In genomic region chr3:69127693-69128092, GRCm38 (mm10) we compare ENCODE assay signal across 8 mouse cellular contexts. TPM values are rescaled to one million over a fixed set of nuclear protein-coding genes. Genes with fewer than 3 reads are reported as not detected.
DNase-seq lines count a peak whose midpoint lies in the region; ATAC-seq lines count a peak whose summit lies in the region.

No protein-coding gene starts in this region.

- H3K36me3 ChIP-seq in heart, embryonic 10.5 days: no peaks in the 10 kb centered on the region
- H3K36me3 ChIP-seq in heart, embryonic 16.5 days (ENCODE audit: control insufficient read depth, insufficient read depth): no peaks in the 10 kb centered on the region
- no peaks in the 10 kb centered on the region for H3K36me3 ChIP-seq in neural tube, embryonic 11.5 days (ENCODE audit: control insufficient read depth, insufficient read depth, low read length)

- H3K27ac ChIP-seq in heart, embryonic 10.5 days: peak overlapping the region; percentile 98
- peak overlapping the region; percentile 84 for H3K27ac ChIP-seq in heart, embryonic 16.5 days (ENCODE audit: low read length)
- no peak overlapping the region for H3K27ac ChIP-seq in neural tube, embryonic 11.5 days (ENCODE audit: low read depth, low read length)

- no peak for DNase-seq in heart, embryonic 10.5 days (ENCODE audit: low spot score)
- DNase-seq in heart, adult 9 months (ENCODE audit: low spot score in 2 of 2): no peak
- DNase-seq in NIH3T3 (ENCODE audit: low read depth): peak; percentile 47
- peak; percentile 29 for DNase-seq in liver
- no peak for DNase-seq in neural tube, embryonic 11.5 days (ENCODE audit: low spot score)
- no peak for DNase-seq in right cerebral cortex, postnatal 14 days
- DNase-seq in thymus, adult 18-20 months: no peak

- H3K9ac ChIP-seq in heart, embryonic 16.5 days (ENCODE audit: low read length): peak overlapping the region; percentile 75
- no peak overlapping the region for H3K9ac ChIP-seq in neural tube, embryonic 11.5 days (ENCODE audit: low read length)

- ATAC-seq in heart, embryonic 16.5 days (replicated peaks; ENCODE audit: extremely low read depth, insufficient read depth, low FRiP score): no peak
- ATAC-seq in neural tube, embryonic 11.5 days (ENCODE audit: insufficient read depth, low FRiP score, low TSS enrichment): no peak

- peak overlapping the region; percentile 89 for H3K4me2 ChIP-seq in heart, embryonic 16.5 days (ENCODE audit: low read depth, low read length)
- H3K4me2 ChIP-seq in neural tube, embryonic 11.5 days (ENCODE audit: low read depth): peak overlapping the region; percentile 44

- peak overlapping the region; percentile 93 for H3K4me3 ChIP-seq in heart, embryonic 10.5 days
- peak overlapping the region; percentile 92 for H3K4me3 ChIP-seq in heart, embryonic 16.5 days (ENCODE audit: low read length)
- H3K4me3 ChIP-seq in neural tube, embryonic 11.5 days (ENCODE audit: low read depth, low read length): peak overlapping the region; percentile 95

- H3K27me3 ChIP-seq in heart, embryonic 10.5 days (ENCODE audit: insufficient read depth, poor library complexity, severe bottlenecking): no peaks in the 10 kb centered on the region
- no peaks in the 10 kb centered on the region for H3K27me3 ChIP-seq in heart, embryonic 16.5 days (ENCODE audit: control insufficient read depth, insufficient read depth, low read length)
- H3K27me3 ChIP-seq in neural tube, embryonic 11.5 days (ENCODE audit: control insufficient read depth, insufficient read depth, low read length): no peaks in the 10 kb centered on the region

- 0 out of 2 replicates have a peak, but pooled peaks cover 6% of the 10 kb centered on the region for H3K4me1 ChIP-seq in heart, embryonic 10.5 days
- H3K4me1 ChIP-seq in heart, embryonic 16.5 days (ENCODE audit: control insufficient read depth, insufficient read depth, low read length): peaks cover 13% of the 10 kb centered on the region
- H3K4me1 ChIP-seq in neural tube, embryonic 11.5 days (ENCODE audit: control insufficient read depth, insufficient read depth, low read length): peaks cover 11% of the 10 kb centered on the region; the same call in 1 of the 2 replicates

- no peaks in the 10 kb centered on the region for H3K9me3 ChIP-seq in heart, embryonic 10.5 days
- no peaks in the 10 kb centered on the region for H3K9me3 ChIP-seq in heart, embryonic 16.5 days (replicated peaks; ENCODE audit: control insufficient read depth, low read length)
- no peaks in the 10 kb centered on the region for H3K9me3 ChIP-seq in neural tube, embryonic 11.5 days (ENCODE audit: control insufficient read depth, low read length)

- 2% methylated on average over 9 of the region's 9 CpGs for WGBS in heart, embryonic 10.5 days
- WGBS in heart, embryonic 16.5 days: 6% methylated on average over 9 of the region's 9 CpGs
- WGBS in neural tube, embryonic 11.5 days: 5% methylated on average over 9 of the region's 9 CpGs

RNA-seq across cellular contexts. Expression of gene Kpna4, which starts 0.8 kb away (rescaled TPM):
- polyA plus RNA-seq in heart, embryonic 10.5 days (2016; fragmentation: Nextera tagmentation; extraction: Ambion mirVana): 26.3 and 34.8 TPM in 2 replicates
- 23.3 and 23.7 TPM in 2 replicates for polyA plus RNA-seq in heart, embryonic 16.5 days (2015; fragmentation: Nextera tagmentation; extraction: Ambion mirVana)
- polyA plus RNA-seq in neural tube, embryonic 11.5 days (2014; fragmentation: Nextera tagmentation; extraction: Ambion mirVana): 46.0 and 48.5 TPM in 2 replicates

Comparison
In these comparisons a context has a peak if more than half of its experiments do, and no peak if none do; other contexts are left out.
1. DNase-seq: peak in NIH3T3 (single experiment) and liver (single experiment); none in heart, embryonic 10.5 days (single experiment), heart, adult 9 months (0 of 2), neural tube, embryonic 11.5 days (single experiment), right cerebral cortex, postnatal 14 days (single experiment) and thymus, adult 18-20 months (0 of 2).
2. Peak in every context shown above with its lines, with median percentiles within 50 percentile points of each other: H3K4me3 ChIP-seq.